Mouse (Mus musculus): Measurements from ENCODE around the gene Tmem131. TPM values are rescaled to one million over a fixed set of nuclear protein-coding genes. Genes with fewer than 3 reads are reported as not detected.
"Not testable (repeated sequence)": the region's sequence is repeated elsewhere in the genome, so short reads cannot be mapped to it uniquely, and the experiment has no call there.

The Tmem131 gene
- total and polyA plus RNA-seq, 3 experiments = 51.0 to 298 (median 98.2) TPM

GRCm38 (mm10) chr1:36896423-36896822, 47.0 kb downstream of the Tmem131 start:
- Histone ChIP-seq H3K36me3 (replicated peaks) (peaks cover 49% of the 10 kb centered on the region), H3K27me3 (ENCODE audit: insufficient read depth, low read length) (no peaks in the 10 kb centered on the region), H3K9me3 (replicated peaks) (0 out of 2 replicates have a peak, but pooled peaks cover 3% of the 10 kb centered on the region), H3K4me1 (ENCODE audit: insufficient read depth, low read depth, low read length) (peaks cover 69% of the 10 kb centered on the region), H3K4me3 (ENCODE audit: low read depth, low read length) (no peak overlapping the region)
- no peak for DNase-seq (ENCODE audit: low spot score)
- ATAC-seq (ENCODE audit: extremely low read depth, insufficient number of reproducible peaks, low FRiP score, poor library complexity, severe bottlenecking) = no peak
- no peak for TF ChIP-seq CTCF (IDR thresholded peaks at IDR 0.05; ENCODE audit: low read depth, low read length)
- TF ChIP-seq GATA2 (IDR thresholded peaks at IDR 0.05; ENCODE audit: borderline replicate concordance, low read depth, low read length) = no peak
- TF ChIP-seq TAL1 (conservative IDR thresholded peaks at IDR 0.05; ENCODE audit: low read depth, low read length) = no peak
- TF ChIP-seq POLR2AphosphoS5 (IDR thresholded peaks at IDR 0.05; ENCODE audit: insufficient replicate concordance, low read depth, low read length) = no peak
- no peak for TF ChIP-seq GATA1 (IDR thresholded peaks at IDR 0.05; ENCODE audit: borderline replicate concordance, low read length)

- Histone ChIP-seq H3K9me3 (replicated peaks) (0 out of 2 replicates have a peak, but pooled peaks cover 3% of the 10 kb centered on the region), H3K4me3 (ENCODE audit: low read depth, low read length) (no peak overlapping the region), H3K36me3 (replicated peaks) (peaks cover 50% of the 10 kb centered on the region), H3K4me1 (ENCODE audit: insufficient read depth, low read depth, low read length) (peaks cover 73% of the 10 kb centered on the region), H3K27me3 (ENCODE audit: insufficient read depth, low read length) (no peaks in the 10 kb centered on the region)
- DNase-seq (ENCODE audit: low spot score) (no peak), ATAC-seq (ENCODE audit: extremely low read depth, insufficient number of reproducible peaks, low FRiP score, poor library complexity, severe bottlenecking) (no peak)
- TF ChIP-seq GATA1 (IDR thresholded peaks at IDR 0.05; ENCODE audit: borderline replicate concordance, low read length) (no peak), TAL1 (conservative IDR thresholded peaks at IDR 0.05; ENCODE audit: low read depth, low read length) (no peak), CTCF (IDR thresholded peaks at IDR 0.05; ENCODE audit: low read depth, low read length) (no peak), POLR2AphosphoS5 (IDR thresholded peaks at IDR 0.05; ENCODE audit: insufficient replicate concordance, low read depth, low read length) (no peak), GATA2 (IDR thresholded peaks at IDR 0.05; ENCODE audit: borderline replicate concordance, low read depth, low read length) (no peak)
Observed at GRCm38 (mm10) chr1:36895452-36895851, 48.0 kb downstream of the Tmem131 start.

- Histone ChIP-seq H3K9me3 (replicated peaks) (0 out of 2 replicates have a peak, but pooled peaks cover 3% of the 10 kb centered on the region), H3K4me1 (ENCODE audit: insufficient read depth, low read depth, low read length) (peaks cover 79% of the 10 kb centered on the region), H3K27me3 (ENCODE audit: insufficient read depth, low read length) (no peaks in the 10 kb centered on the region), H3K36me3 (replicated peaks) (peaks cover 55% of the 10 kb centered on the region), H3K4me3 (ENCODE audit: low read depth, low read length) (no peak overlapping the region)
- no peak for DNase-seq (ENCODE audit: low spot score)
- TF ChIP-seq CTCF (IDR thresholded peaks at IDR 0.05; ENCODE audit: low read depth, low read length) (no peak), GATA1 (IDR thresholded peaks at IDR 0.05; ENCODE audit: borderline replicate concordance, low read length) (no peak), POLR2AphosphoS5 (IDR thresholded peaks at IDR 0.05; ENCODE audit: insufficient replicate concordance, low read depth, low read length) (no peak), TAL1 (conservative IDR thresholded peaks at IDR 0.05; ENCODE audit: low read depth, low read length) (no peak), GATA2 (IDR thresholded peaks at IDR 0.05; ENCODE audit: borderline replicate concordance, low read depth, low read length) (no peak)
- no peak for ATAC-seq (ENCODE audit: extremely low read depth, insufficient number of reproducible peaks, low FRiP score, poor library complexity, severe bottlenecking)
Observed at GRCm38 (mm10) chr1:36894136-36894535, 49.3 kb downstream of the Tmem131 start.

- peaks cover 77% of the 10 kb centered on the region for H3K4me1 ChIP-seq (ENCODE audit: insufficient read depth, low read depth, low read length)
Observed at GRCm38 (mm10) chr1:36893720-36894119, 49.7 kb downstream of the Tmem131 start.

GRCm38 (mm10) chr1:36893146-36893545, 50.3 kb downstream of the Tmem131 start:
- H3K36me3 ChIP-seq (replicated peaks) = peaks cover 59% of the 10 kb centered on the region
- 0 out of 2 replicates have a peak, but pooled peaks cover 3% of the 10 kb centered on the region for H3K9me3 ChIP-seq (replicated peaks)
- H3K27me3 ChIP-seq (ENCODE audit: insufficient read depth, low read length) = no peaks in the 10 kb centered on the region
- peak overlapping the region; percentile 45; the same call in 1 of the 2 replicates for H3K4me3 ChIP-seq (ENCODE audit: low read depth, low read length)
- DNase-seq (ENCODE audit: low spot score) (no peak), ATAC-seq (ENCODE audit: extremely low read depth, insufficient number of reproducible peaks, low FRiP score, poor library complexity, severe bottlenecking) (no peak)
- H3K4me1 ChIP-seq (ENCODE audit: insufficient read depth, low read depth, low read length) = peaks cover 79% of the 10 kb centered on the region
- TF ChIP-seq TAL1 (conservative IDR thresholded peaks at IDR 0.05; ENCODE audit: low read depth, low read length) (no peak), GATA2 (IDR thresholded peaks at IDR 0.05; ENCODE audit: borderline replicate concordance, low read depth, low read length) (no peak), CTCF (IDR thresholded peaks at IDR 0.05; ENCODE audit: low read depth, low read length) (no peak), GATA1 (IDR thresholded peaks at IDR 0.05; ENCODE audit: borderline replicate concordance, low read length) (no peak), POLR2AphosphoS5 (IDR thresholded peaks at IDR 0.05; ENCODE audit: insufficient replicate concordance, low read depth, low read length) (no peak)

More at GRCm38 (mm10) chr1:36893720-36894119, 49.7 kb downstream of the Tmem131 start:
- not testable (repeated sequence) for H3K4me3 ChIP-seq (ENCODE audit: low read depth, low read length); H3K27me3 ChIP-seq (ENCODE audit: insufficient read depth, low read length); ATAC-seq (ENCODE audit: extremely low read depth, insufficient number of reproducible peaks, low FRiP score, poor library complexity, severe bottlenecking); H3K9me3 ChIP-seq (replicated peaks); DNase-seq (ENCODE audit: low spot score)
- H3K36me3 ChIP-seq (replicated peaks) = peaks cover 55% of the 10 kb centered on the region

- 0 out of 2 replicates have a peak, but pooled peaks cover 3% of the 10 kb centered on the region for H3K9me3 ChIP-seq (replicated peaks)
- ATAC-seq (ENCODE audit: extremely low read depth, insufficient number of reproducible peaks, low FRiP score, poor library complexity, severe bottlenecking) = peak; percentile 50; the same call in 1 of the 2 replicates
- peaks cover 79% of the 10 kb centered on the region for H3K4me1 ChIP-seq (ENCODE audit: insufficient read depth, low read depth, low read length)
- peaks cover 60% of the 10 kb centered on the region for H3K36me3 ChIP-seq (replicated peaks)
- no peaks in the 10 kb centered on the region for H3K27me3 ChIP-seq (ENCODE audit: insufficient read depth, low read length)
- DNase-seq (ENCODE audit: low spot score) = peak; percentile 63
- TF ChIP-seq TAL1 (conservative IDR thresholded peaks at IDR 0.05; ENCODE audit: low read depth, low read length) = no peak
- TF ChIP-seq CTCF (IDR thresholded peaks at IDR 0.05; ENCODE audit: low read depth, low read length) = no peak
- TF ChIP-seq GATA1 (IDR thresholded peaks at IDR 0.05; ENCODE audit: borderline replicate concordance, low read length) = no peak
- peak overlapping the region; percentile 36; the same call in 1 of the 2 replicates for H3K4me3 ChIP-seq (ENCODE audit: low read depth, low read length)
Observed at GRCm38 (mm10) chr1:36892461-36892860, 51.0 kb downstream of the Tmem131 start.

GRCm38 (mm10) chr1:36889016-36889415, 54.5 kb downstream of the Tmem131 start:
- H3K27me3 ChIP-seq (ENCODE audit: insufficient read depth, low read length) = no peaks in the 10 kb centered on the region
- DNase-seq (ENCODE audit: low spot score) = no peak
- ATAC-seq (ENCODE audit: extremely low read depth, insufficient number of reproducible peaks, low FRiP score, poor library complexity, severe bottlenecking) = no peak
- H3K4me1 ChIP-seq (ENCODE audit: insufficient read depth, low read depth, low read length) = peaks cover 85% of the 10 kb centered on the region
- peaks cover 76% of the 10 kb centered on the region for H3K36me3 ChIP-seq (replicated peaks)
- no peak overlapping the region for H3K4me3 ChIP-seq (ENCODE audit: low read depth, low read length)
- no peaks in the 10 kb centered on the region for H3K9me3 ChIP-seq (replicated peaks)
- TF ChIP-seq GATA1 (IDR thresholded peaks at IDR 0.05; ENCODE audit: borderline replicate concordance, low read length) (no peak), POLR2AphosphoS5 (IDR thresholded peaks at IDR 0.05; ENCODE audit: insufficient replicate concordance, low read depth, low read length) (no peak), GATA2 (IDR thresholded peaks at IDR 0.05; ENCODE audit: borderline replicate concordance, low read depth, low read length) (no peak), CTCF (IDR thresholded peaks at IDR 0.05; ENCODE audit: low read depth, low read length) (no peak)

Measured in G1E (cell line).